ENCODE assay signal across 8 mouse cellular contexts in the genomic region with DNA sequence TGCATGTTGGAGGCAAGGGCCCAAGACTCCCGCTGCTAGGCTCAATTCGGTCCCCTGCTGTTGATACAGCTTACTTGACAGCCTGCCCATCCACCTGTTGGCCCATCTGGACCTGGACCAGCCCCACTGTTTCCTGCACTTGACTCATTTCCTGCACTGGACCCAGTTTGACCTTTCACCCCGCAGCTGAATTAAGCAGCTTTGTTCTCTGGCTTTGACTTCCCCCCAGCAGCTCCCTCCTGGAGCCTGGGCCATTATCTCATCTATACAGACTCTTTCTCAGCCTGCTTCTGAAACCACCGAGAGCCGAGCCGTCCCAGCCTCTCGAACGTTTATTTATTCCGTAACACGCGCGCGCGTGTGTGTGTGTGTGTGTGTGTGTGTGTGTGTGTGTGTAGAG. TPM values are rescaled to one million over a fixed set of nuclear protein-coding genes. Genes with fewer than 3 reads are reported as not detected.
DNase-seq lines count a peak whose midpoint lies in the region; ATAC-seq and TF ChIP-seq lines count a peak whose summit lies in the region.
"Had no signal": no experiment of that assay in that cellular context is flagged by ENCODE, and none has a peak within 500 bp of the region (broad histone marks: within the 10 kb centered on the region; RNA-seq: fewer than 3 reads in every experiment).

No protein-coding gene starts in this region.

- 52% methylated on average over 14 of the region's 14 CpGs for WGBS in midbrain, embryonic 10.5 days
- 34% methylated on average over 14 of the region's 14 CpGs for WGBS in midbrain, embryonic 16.5 days
- WGBS in midbrain, postnatal 0 days, result 35% methylated on average over 14 of the region's 14 CpGs

- no peaks in the 10 kb centered on the region for H3K9me3 ChIP-seq in midbrain, embryonic 10.5 days (replicated peaks)
- H3K9me3 ChIP-seq in midbrain, embryonic 16.5 days (replicated peaks; ENCODE audit: control insufficient read depth, low read length, poor library complexity, severe bottlenecking), result no peaks in the 10 kb centered on the region
- H3K9me3 ChIP-seq in midbrain, postnatal 0 days (ENCODE audit: low read length), result no peaks in the 10 kb centered on the region
- H3K9me3 ChIP-seq: embryonic facial prominence, embryonic 15.5 days had no signal

- peak; percentile 26 for DNase-seq in midbrain, embryonic 10.5 days (ENCODE audit: low spot score)
- DNase-seq in brain, embryonic 14.5 days (ENCODE audit: low read depth), result peak; percentile 47
- peak; percentile 72 for DNase-seq in kidney, postnatal 10 days
- DNase-seq in midbrain, postnatal 0 days (ENCODE audit: low spot score), result peak; percentile 18
- no peak for DNase-seq in spleen, postnatal 36 days (ENCODE audit: low spot score in 2 of 2)

- no peak overlapping the region for H3K4me2 ChIP-seq in midbrain, embryonic 16.5 days (ENCODE audit: low read length)
- no peak overlapping the region for H3K4me2 ChIP-seq in midbrain, postnatal 0 days (ENCODE audit: low read depth, low read length, poor library complexity, severe bottlenecking)
- H3K4me2 ChIP-seq: embryonic facial prominence, embryonic 15.5 days had no signal

- no peak overlapping the region for H3K4me3 ChIP-seq in midbrain, embryonic 10.5 days
- H3K4me3 ChIP-seq in midbrain, embryonic 16.5 days (ENCODE audit: low read depth, low read length), result no peak overlapping the region
- H3K4me3 ChIP-seq in midbrain, postnatal 0 days (ENCODE audit: low read depth, low read length), result no peak overlapping the region
- H3K4me3 ChIP-seq: embryonic facial prominence, embryonic 15.5 days had no signal

- TF ChIP-seq POLR2A in brain, embryonic 14.5 days (IDR thresholded peaks at IDR 0.05; ENCODE audit: borderline replicate concordance, extremely low read depth, insufficient read depth, insufficient read length, poor library complexity, severe bottlenecking), result no peak

- H3K36me3 ChIP-seq in midbrain, embryonic 10.5 days, result no peaks in the 10 kb centered on the region
- no peaks in the 10 kb centered on the region for H3K36me3 ChIP-seq in midbrain, embryonic 16.5 days (ENCODE audit: control insufficient read depth, insufficient read depth, low read length)
- no peaks in the 10 kb centered on the region for H3K36me3 ChIP-seq in midbrain, postnatal 0 days (ENCODE audit: insufficient read depth, low read length)
- H3K36me3 ChIP-seq: embryonic facial prominence, embryonic 15.5 days had no signal

- H3K9ac ChIP-seq in midbrain, embryonic 16.5 days (ENCODE audit: low read depth, low read length), result no peak overlapping the region
- no peak overlapping the region for H3K9ac ChIP-seq in midbrain, postnatal 0 days (replicated peaks; ENCODE audit: low read length, poor library complexity, severe bottlenecking)
- H3K9ac ChIP-seq: embryonic facial prominence, embryonic 15.5 days had no signal

- no peak for ATAC-seq in midbrain, embryonic 16.5 days
- ATAC-seq in granulocyte monocyte progenitor cell, adult 5-6 weeks (replicated peaks; ENCODE audit: poor library complexity, severe bottlenecking), result peak; percentile 63
- ATAC-seq in midbrain, postnatal 0 days (ENCODE audit: low FRiP score), result no peak; the same call in 1 of the 2 replicates

- peaks cover 11% of the 10 kb centered on the region for H3K4me1 ChIP-seq in midbrain, embryonic 10.5 days
- peaks cover 3% of the 10 kb centered on the region; the same call in 1 of the 2 replicates for H3K4me1 ChIP-seq in midbrain, embryonic 16.5 days (ENCODE audit: control insufficient read depth, insufficient read depth, low read length)
- no peaks in the 10 kb centered on the region for H3K4me1 ChIP-seq in midbrain, postnatal 0 days (ENCODE audit: insufficient read depth, low read length)
- H3K4me1 ChIP-seq: embryonic facial prominence, embryonic 15.5 days had no signal

- H3K27ac ChIP-seq in midbrain, embryonic 10.5 days (replicated peaks), result no peak overlapping the region
- no peak overlapping the region for H3K27ac ChIP-seq in midbrain, embryonic 16.5 days (ENCODE audit: low read length)
- no peak overlapping the region for H3K27ac ChIP-seq in midbrain, postnatal 0 days (ENCODE audit: low read depth, low read length)
- H3K27ac ChIP-seq: embryonic facial prominence, embryonic 15.5 days had no signal

- H3K27me3 ChIP-seq in midbrain, embryonic 10.5 days (ENCODE audit: low read depth, poor library complexity, severe bottlenecking), result no peaks in the 10 kb centered on the region
- no peaks in the 10 kb centered on the region for H3K27me3 ChIP-seq in midbrain, embryonic 16.5 days (ENCODE audit: control insufficient read depth, insufficient read depth, low read depth, low read length)
- H3K27me3 ChIP-seq in midbrain, postnatal 0 days (ENCODE audit: insufficient read depth, low read length), result no peaks in the 10 kb centered on the region
- H3K27me3 ChIP-seq: embryonic facial prominence, embryonic 15.5 days had no signal

- TF ChIP-seq CTCF in brain, embryonic 14.5 days (IDR thresholded peaks at IDR 0.05; ENCODE audit: borderline replicate concordance, extremely low read depth, insufficient read depth, insufficient read length), result no peak
- no peak for TF ChIP-seq CTCF in midbrain, postnatal 0 days (IDR thresholded peaks at IDR 0.05)

RNA-seq across cellular contexts. Expression of a gene that starts 3.9 kb away (rescaled TPM):
- polyA plus RNA-seq in midbrain, embryonic 10.5 days (2016; fragmentation: Nextera tagmentation; extraction: Ambion mirVana), result not detected in 2 replicates
- polyA plus RNA-seq in midbrain, embryonic 16.5 days (2015; fragmentation: Nextera tagmentation; extraction: Ambion mirVana), result 0.41 and 0.42 TPM in 2 replicates
- 0.04 TPM in 1 of 2 replicates, not detected in the other for polyA plus RNA-seq in brain, embryonic 14.5 days (2012; rRNA removed)
- total RNA-seq in granulocyte monocyte progenitor cell, adult 5-6 weeks (2014; fragmentation: Nextera tagmentation), result not detected in 2 replicates
- total RNA-seq in granulocyte monocyte progenitor cell, adult 5-6 weeks (2017), result 0.31 TPM in 1 of 2 replicates, not detected in the other
- 0.52 TPM in 1 of 2 replicates, not detected in the other for total RNA-seq in midbrain, postnatal 0 days (2014; rRNA removed)
- 0.44 and 0.72 TPM in 2 replicates for polyA plus RNA-seq in midbrain, postnatal 0 days (2015; fragmentation: Nextera tagmentation; extraction: Ambion mirVana)

Comparison
In these comparisons a context has a peak if more than half of its experiments do, and no peak if none do; other contexts are left out.
1. DNase-seq: peak in midbrain, embryonic 10.5 days (single experiment), brain, embryonic 14.5 days (single experiment), kidney, postnatal 10 days (single experiment) and midbrain, postnatal 0 days (single experiment); none in spleen, postnatal 36 days (0 of 2).